Mouse (Mus musculus) cerebellum, postnatal 25 days (tissue): ENCODE data around the gene Bcan.

Source experiments
- DNase-seq, 2 experiments: peaks; one replicate each; pipeline ENCODE4 v3.0.0; 2021; ENCODE audit warnings: mixed read lengths in 2 of 2

Bcan gene

DNA sequence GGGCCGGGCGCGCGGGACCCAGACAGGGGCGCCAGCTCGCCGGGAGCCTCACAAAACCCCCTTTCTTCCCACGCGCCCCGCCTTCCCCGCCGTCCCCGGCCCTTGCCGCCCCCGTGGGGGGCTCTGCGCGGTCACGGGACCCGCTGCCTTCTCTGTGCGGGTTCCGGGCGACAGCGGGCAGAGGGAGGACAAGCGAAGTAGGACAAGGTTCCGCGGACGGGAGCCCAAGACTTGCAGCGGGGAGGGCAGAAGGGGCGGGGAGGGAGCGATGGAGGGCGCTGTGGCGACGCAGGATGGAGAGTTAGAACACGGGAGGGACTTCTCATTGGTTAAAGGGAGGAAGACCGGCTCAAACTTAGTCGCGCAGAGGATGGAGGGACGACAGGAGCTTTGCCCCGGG is at the start of gene Bcan:
Bcan (minus strand) TSS at position 50 of the 400 bp plus-strand sequence.
- DNase-seq = peak; percentile 39 to 66

DNA sequence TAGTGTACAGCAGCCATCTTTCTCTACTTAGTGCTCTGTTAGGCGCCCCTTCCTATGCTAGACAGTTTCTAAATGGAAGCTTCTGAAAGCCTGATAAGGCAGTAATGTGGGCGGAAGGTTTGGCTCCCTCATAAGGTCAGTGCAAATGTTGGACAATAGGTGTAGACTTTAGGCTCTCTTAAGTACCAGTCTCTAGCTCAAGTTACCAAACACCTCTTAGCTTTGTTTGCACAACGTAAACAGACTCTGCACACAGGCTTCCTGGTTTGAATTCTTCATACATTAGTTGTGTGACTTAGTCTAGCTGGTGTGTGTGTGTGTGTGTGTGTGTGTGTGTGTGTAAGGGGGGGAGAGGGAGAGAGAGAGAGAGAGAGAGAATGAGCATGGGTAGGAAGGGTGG is 49.5 kb upstream of the Bcan start:
- DNase-seq = no peak

DNA sequence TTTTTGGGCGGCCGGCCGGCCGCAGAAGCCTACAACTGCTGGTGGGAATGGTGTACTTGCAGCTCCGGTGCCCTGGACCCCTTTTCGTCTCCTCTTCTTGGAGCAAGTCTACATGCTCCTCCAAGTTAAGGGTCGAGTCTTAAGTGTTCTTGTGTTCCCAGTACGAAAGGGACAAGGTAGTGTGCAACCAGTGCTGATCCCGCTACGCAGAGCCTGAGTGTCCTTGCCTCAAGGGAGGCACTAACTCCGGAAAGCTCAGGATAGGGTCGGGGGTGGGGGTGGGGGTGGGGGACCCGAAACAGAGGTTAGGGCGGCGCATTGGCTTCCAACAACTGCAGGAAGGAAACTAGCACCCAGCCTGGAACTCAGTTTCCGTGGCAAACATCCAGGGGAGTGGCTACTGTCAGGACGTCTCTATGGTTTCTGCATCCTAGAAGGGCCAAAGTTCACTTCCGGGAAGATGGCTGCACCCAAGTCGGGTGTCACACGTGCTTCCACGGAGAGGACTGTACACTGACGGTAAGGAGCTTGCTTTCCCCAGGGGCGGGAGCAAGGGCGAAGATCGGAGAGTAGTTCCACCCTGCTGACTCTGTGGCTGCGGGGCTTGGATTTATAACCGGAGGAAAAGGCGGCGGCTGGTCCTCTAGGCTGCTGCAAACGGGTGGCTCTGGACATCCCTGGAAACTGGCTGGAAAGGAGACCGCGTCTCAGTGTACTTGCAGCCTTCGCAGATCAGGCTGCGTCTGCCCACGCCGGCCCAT is 42.8 kb upstream of the Bcan start, which contains the start of gene Gpatch4:
Gpatch4 (plus strand) TSS at position 448 of the 761 bp plus-strand sequence.
- DNase-seq = peak; percentile 80 to 87

DNA sequence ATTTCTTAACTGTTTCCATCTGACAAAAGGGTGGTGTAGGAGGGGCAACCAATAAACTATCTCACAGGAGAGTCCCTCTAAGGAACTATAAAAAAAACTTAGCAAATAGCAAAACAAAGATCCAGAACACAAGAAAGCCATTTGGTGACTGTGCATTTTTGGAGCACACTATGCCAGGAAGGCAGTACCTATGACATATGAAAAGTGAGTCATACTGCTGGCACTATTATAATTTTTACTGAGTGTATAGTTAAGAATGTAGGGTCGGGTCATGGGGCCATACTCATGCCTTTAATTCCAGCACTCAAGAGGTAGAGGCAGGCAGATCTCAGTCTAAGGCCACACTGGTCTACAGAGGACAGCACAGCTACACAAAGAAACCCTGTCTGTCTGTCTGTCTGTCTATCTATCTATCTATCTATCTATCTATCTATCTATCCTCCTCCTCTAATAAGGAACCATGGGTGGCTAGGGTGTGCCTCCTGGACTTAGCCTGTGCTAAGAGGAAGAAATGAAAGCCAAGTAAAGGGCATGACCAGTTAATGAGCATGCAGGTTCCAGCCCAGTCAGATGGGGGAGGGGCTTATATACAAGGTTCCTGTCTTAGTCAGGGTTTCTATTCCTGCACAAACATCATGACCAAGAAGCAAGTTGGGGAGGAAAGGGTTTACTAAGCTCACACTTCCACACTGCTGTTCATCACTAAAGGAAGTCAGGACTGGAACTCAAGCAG is 35.7 kb upstream of the Bcan start:
- no peak for DNase-seq

DNA sequence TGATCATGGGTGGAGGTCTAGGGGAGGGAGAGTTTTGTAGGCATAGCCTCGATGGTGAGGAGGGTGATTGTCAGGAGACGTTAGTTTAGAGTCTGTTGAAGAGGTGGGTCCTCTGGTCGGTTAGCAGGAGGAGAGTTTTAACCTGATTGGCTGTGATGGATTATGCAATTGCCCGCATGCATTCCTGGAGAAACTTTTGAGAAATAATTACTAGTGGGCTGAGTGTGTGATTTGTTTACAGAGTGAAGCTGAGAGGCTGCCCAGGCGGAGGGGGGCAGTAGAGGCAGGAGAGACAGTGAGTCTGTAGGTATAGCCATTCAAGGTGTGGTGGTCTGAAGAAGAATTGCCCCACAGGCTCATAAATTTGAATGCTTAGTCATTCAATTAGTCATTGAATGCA is 33.5 kb upstream of the Bcan start:
- no peak for DNase-seq

DNA sequence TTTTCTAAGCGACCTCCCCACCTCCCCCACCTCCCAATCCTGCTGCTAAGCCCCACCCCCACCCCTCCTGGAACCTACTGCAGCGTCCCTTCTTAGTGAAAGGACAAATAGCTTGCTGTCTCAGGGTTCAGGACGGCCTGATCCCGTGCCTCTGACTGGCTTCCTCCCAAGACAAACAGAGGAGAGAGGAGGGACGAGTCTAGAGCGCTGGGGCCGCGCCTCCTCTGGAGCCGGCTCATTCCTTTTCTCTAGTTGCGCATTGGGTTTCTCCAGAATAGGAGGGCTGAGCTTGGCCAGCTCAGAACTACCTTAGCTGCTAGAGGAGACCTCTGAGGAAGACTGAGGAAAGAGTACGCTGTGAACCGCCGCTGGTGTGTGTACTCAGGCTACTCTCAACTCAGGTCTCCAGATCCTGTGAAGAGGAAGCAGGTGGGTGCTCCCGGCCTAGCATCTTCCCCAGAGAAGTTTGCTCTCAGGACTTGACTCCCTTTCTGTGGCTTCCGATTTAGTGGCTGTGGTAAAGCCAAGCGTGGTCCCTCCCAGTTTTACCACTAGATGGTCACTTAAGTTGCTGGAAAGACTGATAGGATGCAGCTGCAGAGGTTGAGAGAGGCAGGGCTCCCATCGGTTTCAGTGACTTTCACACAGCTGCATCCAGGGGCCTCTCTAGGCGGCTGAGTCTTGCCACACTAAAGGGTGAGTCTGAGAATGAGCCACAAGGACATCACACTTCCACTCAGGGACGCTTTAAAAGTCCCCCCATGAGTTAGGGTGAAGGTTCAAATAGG is 30.8 kb upstream of the Bcan start:
- DNase-seq = peak in 1 of 2 experiments; percentile 23

DNA sequence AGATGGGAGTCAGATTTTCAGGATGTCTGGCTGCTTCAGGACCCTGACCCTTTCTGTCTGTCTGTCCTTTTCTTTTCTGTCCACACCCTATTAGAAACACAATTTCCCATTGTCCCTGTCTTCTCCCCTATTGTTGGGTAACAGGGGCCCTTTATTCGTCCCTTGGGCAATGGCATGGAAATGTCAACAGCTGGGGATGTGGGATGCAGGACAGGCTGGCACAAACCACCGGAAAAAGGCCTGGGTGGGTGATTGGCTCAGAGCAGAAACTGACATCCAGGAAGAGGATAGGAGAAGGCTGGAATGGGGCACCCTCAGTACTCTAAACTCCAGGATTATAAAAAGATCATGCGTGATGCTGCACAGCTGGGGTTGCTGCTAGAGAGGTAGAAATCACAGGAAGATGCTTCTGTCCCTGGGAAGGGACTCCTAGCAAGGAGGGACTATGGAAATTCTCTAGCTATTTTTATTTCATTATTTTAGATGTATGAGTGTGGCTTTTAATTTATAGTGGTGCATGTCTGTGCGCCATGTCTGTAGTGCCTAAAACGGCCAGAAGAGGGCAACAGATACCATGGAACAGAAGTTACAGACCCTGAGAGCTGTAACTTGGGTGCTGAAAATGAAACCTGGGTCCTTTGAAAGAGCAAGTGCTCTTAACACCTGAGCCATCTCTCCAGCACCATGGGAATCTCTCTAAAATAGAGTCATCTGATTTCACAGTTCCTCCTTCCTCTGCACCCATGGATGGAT is 27.6 kb upstream of the Bcan start, which contains the start of gene Hapln2:
Hapln2 (minus strand) TSS at position 150 of the 753 bp plus-strand sequence.
- peak in 1 of 2 experiments; percentile 18 for DNase-seq

DNA sequence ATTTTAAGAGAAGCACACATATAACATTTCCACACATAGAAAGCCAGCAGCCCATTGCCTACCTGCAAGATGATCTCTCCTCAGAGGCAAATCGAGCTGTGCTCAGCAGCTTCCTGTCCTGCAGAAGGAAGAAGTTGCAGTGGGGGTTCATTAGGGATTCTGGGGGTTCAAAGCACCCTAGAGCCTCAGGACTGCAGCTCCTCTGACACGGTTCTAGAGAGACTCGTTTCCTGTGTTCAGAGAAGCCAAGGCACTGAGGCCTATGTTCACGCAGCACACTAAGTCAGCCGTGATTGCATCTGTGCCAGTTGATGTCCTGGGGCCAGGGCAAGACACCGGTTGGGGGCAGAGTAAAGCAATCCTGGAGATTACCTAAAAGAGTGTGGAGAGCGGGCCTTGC is 26.8 kb upstream of the Bcan start:
- no peak for DNase-seq

DNA sequence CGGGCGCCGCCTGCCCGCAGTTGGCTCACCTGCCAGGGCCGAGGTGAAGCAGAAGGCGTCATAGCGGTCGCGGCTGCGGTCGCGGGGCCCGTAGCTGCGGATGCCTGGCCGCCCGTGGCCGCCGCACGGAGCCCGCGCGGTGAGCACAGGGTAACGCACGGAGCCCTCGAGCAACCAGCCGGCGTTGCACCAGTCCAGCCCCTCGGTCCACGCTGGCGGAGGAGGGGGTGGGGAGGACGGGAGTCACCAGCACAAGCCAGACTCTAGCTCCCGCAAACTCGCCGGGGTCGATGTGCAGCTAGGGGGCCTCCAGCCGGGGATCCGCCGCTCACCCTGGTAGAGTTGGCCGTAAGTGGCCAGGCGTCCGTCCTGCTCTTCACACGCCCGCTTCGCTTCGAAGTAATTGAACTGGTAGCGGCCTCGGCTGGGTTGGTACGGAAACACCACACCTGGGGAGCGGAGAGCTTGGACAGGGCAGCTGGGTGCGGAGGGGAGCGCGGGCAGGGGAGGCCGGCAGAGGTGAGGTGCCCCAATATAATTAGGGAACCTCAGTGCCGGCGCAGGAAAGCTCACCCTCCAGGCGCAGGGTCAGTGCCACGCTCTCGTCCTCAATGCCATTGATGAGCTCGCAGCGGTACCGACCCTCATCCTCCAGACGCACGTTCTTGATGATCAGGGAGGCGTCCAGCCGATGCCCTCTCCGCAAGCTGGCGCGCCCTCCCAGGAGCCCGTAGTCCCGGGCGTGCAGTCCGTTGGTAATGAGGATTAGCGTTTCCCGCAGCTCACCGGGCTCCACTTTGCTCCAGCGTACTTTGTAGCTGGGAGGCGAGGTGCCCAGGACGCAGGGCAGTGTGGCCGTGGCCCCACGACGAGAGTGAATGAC is 23.4 kb upstream of the Bcan start:
- DNase-seq = peak; percentile 23 to 35

DNA sequence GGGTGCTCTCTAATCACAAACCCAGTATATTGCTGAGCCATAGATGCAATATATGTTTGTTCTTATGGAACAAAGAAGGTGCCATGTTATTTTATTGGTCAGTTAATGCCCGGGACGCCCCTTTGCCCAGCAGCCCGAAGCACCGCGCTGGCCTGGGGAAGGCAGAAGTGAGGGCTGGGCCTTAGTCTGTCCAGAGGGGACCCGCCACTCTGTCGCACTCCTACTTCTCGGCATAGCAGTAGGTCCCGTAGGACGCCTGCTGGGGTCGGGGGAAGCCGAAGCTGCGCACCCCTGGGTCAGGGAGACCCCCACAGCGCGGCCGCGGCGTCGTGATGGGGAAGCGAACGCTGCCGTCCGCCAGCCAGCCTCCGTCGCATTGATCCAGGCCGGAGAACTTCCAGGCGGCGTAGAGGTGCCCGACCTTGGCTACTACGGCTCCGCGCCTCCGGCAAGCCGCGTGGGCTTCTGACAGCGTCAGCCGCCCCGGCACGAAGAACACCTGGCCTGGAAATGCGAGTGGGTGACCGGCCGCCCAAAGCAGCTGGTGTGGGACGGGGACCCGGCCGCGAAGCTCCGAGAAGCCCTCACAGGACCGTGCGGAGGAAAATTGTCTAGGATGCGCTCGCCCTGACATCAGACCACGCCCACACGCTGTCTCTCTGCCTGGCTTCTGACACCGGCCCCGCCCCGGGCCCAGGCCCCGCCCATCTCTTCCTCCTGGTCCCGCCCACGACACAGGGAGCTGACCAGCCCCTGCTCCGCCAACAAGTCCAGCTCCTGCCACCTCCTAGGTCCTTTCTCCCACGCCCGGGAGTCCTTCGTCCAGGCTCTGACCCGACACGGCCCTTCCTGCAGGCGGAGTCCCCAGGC is 22.5 kb upstream of the Bcan start:
- peak; percentile 92 to 96 for DNase-seq

DNA sequence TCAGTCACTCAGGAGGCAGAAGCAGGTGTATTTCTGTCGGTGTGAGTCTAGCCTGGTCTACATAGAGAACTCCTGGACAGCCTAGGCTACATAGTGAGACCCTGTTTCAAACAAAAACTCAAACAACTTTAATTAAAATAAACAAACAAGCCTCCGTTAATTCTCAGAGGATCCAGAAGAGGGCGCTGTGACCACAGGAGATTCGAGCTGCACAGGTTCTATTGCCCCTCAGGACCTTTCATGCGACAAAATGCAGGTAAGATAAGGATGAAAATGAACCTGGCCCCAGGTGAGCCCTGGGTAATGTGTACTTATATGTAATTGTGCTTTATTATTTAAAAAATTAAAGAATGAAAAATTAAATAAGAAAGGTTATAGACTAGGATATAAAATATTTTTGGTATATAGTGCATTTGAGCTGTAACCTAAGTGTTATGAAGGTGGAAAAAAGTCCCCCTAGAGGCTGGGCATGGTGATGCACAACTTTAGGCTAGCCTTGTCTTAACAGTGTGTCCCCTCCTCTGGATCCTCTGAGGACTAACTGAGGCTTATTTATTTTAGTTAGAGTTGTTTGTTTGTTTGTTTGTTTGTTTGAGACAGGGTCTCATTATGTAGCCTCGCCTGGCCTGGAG is 10.7 kb upstream of the Bcan start:
- peak; percentile 36 to 60 for DNase-seq

DNA sequence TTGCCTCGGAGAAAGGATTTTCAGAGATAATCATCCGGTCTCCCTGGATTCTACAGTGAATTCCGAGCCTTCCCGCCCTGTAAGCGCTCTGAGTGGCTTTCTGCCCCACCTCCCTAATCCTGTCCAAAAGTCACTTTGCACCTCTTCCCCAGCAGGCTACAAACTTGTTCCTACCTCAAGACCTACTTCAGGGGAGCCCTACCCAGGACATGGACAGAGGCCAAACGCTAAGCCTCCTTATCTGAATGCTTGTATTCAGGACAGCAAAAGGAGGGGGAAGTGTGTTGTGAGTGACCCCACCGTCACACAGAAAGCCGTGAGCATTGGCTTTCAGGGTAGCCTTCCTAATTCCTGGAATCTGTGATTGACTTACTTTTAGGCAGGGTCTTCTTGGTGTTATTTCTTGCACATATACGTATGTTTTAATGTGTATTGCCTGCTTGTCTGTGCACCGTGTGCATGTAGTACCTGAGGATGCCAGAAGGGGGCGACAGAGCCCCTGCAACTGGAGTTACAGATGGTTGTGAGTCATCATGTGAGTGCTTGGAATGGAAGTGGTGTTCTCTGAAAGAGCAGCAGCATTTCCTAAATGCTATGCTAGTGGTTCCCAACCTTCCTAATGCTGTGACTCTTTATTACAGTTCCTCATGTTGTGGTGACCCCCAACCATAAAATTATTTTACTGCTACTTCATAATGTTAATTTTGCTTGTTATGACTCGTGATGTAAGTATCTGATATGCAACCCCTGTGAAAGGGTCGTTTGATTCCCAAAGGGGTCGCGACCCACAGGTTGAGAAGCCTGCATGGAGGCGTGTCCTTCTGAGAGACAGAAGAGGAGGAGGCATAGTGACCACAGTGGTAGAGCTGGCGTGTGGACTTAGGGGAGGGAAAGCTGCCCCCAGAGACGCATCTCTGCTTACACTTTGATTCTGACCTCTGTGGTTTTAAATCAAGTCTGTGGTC is 6.1 kb upstream of the Bcan start:
- peak in 1 of 2 experiments; percentile 19 for DNase-seq

DNA sequence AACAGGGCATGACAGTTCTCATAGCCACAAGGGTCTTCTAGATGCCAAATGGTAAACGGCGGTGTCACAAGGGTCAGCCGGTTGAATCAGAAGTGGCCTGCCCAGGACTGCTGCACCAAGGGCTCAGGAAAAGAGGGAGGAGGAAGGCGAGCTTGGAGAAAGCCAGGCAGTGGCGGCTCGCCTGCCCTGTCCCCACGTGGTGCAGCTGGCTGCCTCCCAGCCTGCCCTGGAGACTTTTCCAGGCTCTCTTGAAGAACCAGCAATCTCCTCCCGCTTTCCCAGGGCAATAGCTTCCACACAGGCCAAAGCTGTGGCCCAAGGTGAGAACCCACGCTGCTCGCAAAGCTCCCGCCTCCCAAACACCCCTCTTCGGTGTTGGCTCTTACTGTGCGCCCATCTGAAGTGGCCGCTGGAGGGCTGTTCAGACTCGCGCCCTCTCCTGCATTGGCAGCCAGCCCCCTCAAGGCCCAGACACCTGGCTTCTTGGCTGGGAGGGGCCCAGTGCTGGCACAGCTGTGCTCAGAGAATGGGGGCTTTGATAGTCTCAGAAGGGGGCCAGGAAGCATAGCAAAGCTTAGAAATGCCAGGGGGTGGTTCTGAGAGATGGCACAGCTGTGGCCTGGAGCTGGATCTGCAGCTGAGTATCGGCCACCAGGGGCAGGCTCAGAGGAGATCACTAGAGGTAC is 2.4 kb upstream of the Bcan start:
- peak in 1 of 2 experiments; percentile 61 for DNase-seq

DNA sequence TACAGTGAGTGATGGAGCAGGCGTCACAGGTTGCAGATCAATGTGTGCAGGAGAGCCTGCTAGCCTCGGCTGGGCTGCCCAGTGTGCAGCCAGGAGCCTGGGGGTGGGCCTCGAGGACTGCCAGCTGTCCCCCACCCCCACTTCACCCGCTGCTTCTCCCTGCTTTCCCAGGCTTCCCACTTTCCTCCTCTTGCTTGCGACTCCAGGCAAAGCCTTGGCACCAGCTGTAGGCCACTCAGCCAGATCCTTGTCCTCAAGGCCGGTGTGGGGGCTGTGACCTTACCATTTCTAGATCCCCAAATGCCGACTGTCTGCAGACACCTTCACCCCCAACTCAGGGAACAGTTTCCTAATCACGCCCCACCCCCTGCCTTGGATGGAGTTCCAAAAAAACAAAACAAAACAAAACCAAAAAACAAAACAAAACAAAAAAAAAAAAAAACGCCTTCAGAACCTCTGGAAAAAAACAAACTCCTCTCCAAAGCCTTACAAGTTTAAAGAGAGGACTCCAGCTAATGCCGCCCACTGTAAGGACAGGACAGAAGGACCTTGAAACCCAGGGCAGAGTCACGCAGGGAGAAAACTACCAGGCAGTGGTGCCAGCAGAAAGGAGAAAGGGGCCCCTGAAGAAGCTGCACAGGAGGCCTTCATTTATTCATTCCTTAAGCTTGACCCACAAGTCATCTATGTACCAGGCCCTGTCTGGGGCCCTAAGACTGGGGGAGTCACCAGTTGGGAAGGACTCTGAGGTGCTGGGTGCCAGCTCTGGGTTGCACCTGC is 976 bp upstream of the Bcan start:
- no peak for DNase-seq

DNA sequence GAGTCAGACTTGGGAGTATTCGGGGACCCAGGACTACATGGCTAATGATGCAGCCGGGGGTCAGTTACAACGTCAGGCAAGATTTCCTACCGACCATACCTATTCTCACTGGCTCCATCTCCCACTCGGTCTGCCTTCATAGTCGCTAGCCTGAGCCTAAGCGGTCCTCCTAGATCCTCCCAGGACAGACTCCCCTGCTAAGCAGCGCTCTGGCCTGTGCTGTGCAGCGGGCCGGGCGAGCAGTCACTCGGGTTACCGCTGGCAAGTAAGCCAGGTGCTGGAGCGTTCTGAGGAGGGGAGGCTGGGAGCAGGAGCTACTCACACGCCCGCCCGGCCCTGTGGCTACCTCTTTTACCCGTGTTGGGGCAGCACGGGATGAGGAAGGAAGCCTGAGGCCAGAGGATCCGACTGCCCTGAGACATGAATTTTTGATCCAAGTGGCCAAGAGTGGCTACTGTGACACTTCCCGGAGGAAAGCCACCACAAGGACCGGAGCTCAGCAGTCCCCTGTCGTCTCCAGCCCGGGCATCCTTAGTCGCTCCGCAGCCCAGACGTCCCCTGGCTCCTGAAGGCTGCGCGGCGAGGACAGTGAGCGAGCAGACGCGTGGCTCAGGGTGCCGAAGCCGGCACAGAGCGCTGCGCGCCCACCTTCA is 661 bp downstream of the Bcan start:
- DNase-seq = peak in 1 of 2 experiments; percentile 32

DNA sequence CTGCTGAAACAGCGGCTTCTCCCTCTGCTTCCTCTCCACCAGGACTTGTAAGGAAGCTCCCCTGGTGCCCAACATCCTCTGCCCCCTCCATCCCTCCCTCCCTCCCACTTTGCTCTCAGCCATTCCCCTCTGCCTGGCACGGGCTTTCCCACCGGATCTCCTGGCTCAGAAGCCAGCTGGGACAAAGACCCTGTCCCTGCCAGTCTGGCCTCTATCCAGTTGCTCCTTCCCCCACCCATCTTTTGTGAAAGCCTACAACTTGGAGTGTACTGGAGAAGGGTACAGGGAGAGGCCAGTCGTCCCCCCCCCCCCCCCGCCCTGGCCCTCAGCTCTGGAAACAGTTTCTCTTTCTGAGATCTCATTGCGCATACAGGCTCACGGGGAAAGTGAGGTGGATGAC is 1.3 kb downstream of the Bcan start:
- DNase-seq = peak in 1 of 2 experiments; percentile 38
